Comparison of ENCODE assay signal across 8 mouse cellular contexts in the genomic region with DNA sequence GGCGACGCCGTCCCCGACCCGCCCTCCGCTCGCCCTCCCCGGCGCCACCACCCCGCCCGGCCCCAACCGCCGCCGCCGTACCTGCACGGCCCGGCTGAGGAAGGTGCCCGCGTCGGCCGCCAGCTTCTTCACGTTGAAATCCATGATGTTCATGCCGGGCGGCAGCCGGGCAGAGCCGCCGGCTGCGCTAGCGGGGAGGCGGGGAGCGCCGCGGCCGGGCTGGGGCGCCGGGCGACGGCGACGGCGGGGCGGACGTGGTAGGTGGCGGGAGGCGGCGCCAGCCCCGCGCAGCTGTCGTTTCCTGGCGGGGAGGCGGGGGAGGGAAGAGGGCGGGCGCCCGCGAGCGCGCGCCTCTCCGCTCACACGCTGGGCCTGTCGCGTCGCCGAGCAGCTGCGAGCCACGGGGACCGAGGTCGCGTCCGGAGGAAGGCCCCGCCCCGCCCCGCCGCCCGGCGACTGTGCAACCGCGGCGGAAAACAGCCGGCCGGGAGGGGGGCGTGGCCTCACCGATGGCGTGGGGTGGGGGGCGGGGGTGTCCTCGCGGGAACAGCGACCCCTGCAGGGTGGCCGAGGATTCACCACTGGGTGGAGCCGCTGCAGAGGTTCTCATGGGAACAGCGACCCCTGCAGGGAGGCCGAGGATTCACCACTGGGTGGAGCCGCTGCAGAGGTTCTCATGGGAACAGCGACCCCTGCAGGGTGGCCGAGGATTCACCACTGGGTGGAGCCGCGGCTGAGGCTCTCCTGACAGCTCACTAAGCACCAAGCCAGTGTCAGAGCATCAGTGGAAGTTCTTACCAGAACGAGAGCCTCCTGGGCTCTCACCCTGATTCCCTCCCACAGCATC. TPM values are rescaled to one million over a fixed set of nuclear protein-coding genes. Genes with fewer than 3 reads are reported as not detected.
DNase-seq lines count a peak whose midpoint lies in the region; ATAC-seq and TF ChIP-seq lines count a peak whose summit lies in the region.

TSS of gene Sh3glb1 (minus strand) at position 435 of the 847 bp plus-strand sequence.

- peak; percentile 99 for TF ChIP-seq CTCF in lung, postnatal 0 days (IDR thresholded peaks at IDR 0.05)

- peak within 1 kb of the TSS; percentile 79 for H3K4me2 ChIP-seq in lung, postnatal 0 days (replicated peaks; ENCODE audit: low read depth, low read length)

- H3K4me1 ChIP-seq in hindbrain, embryonic 10.5 days (replicated peaks): peaks cover 32% of the 10 kb centered on the region
- peaks cover 18% of the 10 kb centered on the region; the same call in 1 of the 2 replicates for H3K4me1 ChIP-seq in lung, postnatal 0 days (ENCODE audit: insufficient read depth, low read depth, low read length)

- peak within 1 kb of the TSS; percentile 88 for H3K9ac ChIP-seq in lung, postnatal 0 days (replicated peaks; ENCODE audit: low read depth)

- H3K27me3 ChIP-seq in hindbrain, embryonic 10.5 days (ENCODE audit: insufficient read depth, poor library complexity, severe bottlenecking): no peaks in the 10 kb centered on the region
- no peaks in the 10 kb centered on the region for H3K27me3 ChIP-seq in lung, postnatal 0 days (replicated peaks; ENCODE audit: insufficient read depth, low read length)

- peak within 1 kb of the TSS; percentile 86 for H3K4me3 ChIP-seq in hindbrain, embryonic 10.5 days
- peak within 1 kb of the TSS; percentile 83 for H3K4me3 ChIP-seq in lung, postnatal 0 days (ENCODE audit: low read depth, low read length)

- peak within 1 kb of the TSS; percentile 98 for H3K27ac ChIP-seq in hindbrain, embryonic 10.5 days
- peak within 1 kb of the TSS; percentile 100 for H3K27ac ChIP-seq in lung, postnatal 0 days (ENCODE audit: low read length)

- no peaks in the 10 kb centered on the region for H3K36me3 ChIP-seq in hindbrain, embryonic 10.5 days
- no peaks in the 10 kb centered on the region for H3K36me3 ChIP-seq in lung, postnatal 0 days (ENCODE audit: insufficient read depth, low read length)

- peak; percentile 72 for ATAC-seq in frontal cortex, adult (ENCODE audit: low TSS enrichment)
- peak; percentile 90 for ATAC-seq in lung, postnatal 0 days

- H3K9me3 ChIP-seq in hindbrain, embryonic 10.5 days: no peaks in the 10 kb centered on the region
- H3K9me3 ChIP-seq in lung, postnatal 0 days (ENCODE audit: low read length): no peaks in the 10 kb centered on the region

- TF ChIP-seq EP300 in lung, postnatal 0 days (IDR thresholded peaks at IDR 0.05): peak; percentile 14; the same call in 1 of the 2 replicates

- under 1% methylated on average over 97 of the region's 98 CpGs for WGBS in hindbrain, embryonic 10.5 days
- 1% methylated on average over 52 of the region's 98 CpGs for WGBS in lung, postnatal 0 days

- peak; percentile 62 for DNase-seq in MEL-GATA-1-ER (ENCODE audit: extremely low read depth, low read depth)
- peak; percentile 98 for DNase-seq in cerebellum, adult 8-10 months
- peak; percentile 94 for DNase-seq in hindbrain, embryonic 10.5 days (ENCODE audit: low spot score)
- peak; percentile 93 for DNase-seq in layer of hippocampus, adult 9-11 months
- DNase-seq in lung, postnatal 0 days (ENCODE audit: low spot score): peak; percentile 95
- DNase-seq in ovary, postnatal 14 days (ENCODE audit: low spot score): peak; percentile 99
- peak; percentile 97 for DNase-seq in thymus, postnatal 14 days

RNA-seq across cellular contexts. Expression of gene Sh3glb1, which starts in this region (rescaled TPM):
- 75.9 and 82.2 TPM in 2 replicates for polyA plus RNA-seq in hindbrain, embryonic 10.5 days (2016; fragmentation: Nextera tagmentation; extraction: Ambion mirVana)
- polyA plus RNA-seq in lung, postnatal 0 days (2015; fragmentation: Nextera tagmentation; extraction: Ambion mirVana): 173 and 175 TPM in 2 replicates

Comparison
In these comparisons a context has a peak if more than half of its experiments do, and no peak if none do; other contexts are left out.
1. Peak in every context shown above with its lines: DNase-seq, ATAC-seq, H3K4me3 ChIP-seq and H3K27ac ChIP-seq.